Mouse (Mus musculus): ENCODE data around the gene Spdye4a. TPM values are rescaled to one million over a fixed set of nuclear protein-coding genes. Genes with fewer than 3 reads are reported as not detected.

Gene Spdye4a
- total and polyA plus RNA-seq, 3 experiments, result not detected

DNA sequence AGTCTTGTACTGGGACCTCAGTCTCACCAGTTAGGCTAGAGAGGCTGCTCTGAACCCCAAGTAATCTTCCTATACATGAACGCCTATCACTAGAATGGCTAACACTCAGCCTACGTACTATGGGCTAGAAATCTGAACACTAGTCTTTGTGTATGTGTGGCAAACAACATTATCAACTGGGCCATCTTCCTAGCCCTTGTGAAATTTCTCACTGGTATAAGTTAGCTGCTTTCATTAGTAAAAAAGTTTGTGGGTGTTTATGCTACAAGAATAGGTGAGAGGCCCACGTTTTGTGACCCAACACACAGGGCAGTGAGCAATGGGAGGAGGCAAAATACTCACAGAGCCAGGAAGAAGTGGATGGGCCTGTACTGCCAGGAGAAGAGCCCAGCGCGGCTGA lies 5.7 kb downstream of the Spdye4a start:
- TF ChIP-seq ZNF384 (IDR thresholded peaks at IDR 0.05; ENCODE audit: low read depth, low read length) (no peak), E2F4 (IDR thresholded peaks at IDR 0.05; ENCODE audit: insufficient replicate concordance, low read depth, low read length) (no peak), CHD1 (IDR thresholded peaks at IDR 0.05; ENCODE audit: low read depth, low read length) (no peak), JUN (IDR thresholded peaks at IDR 0.05; ENCODE audit: insufficient read depth, low read depth, low read length) (no peak), TCF12 (IDR thresholded peaks at IDR 0.05; ENCODE audit: low read depth, low read length) (no peak), CTCF (conservative IDR thresholded peaks at IDR 0.05 in 1 of 2, IDR thresholded peaks at IDR 0.05 in 1 of 2; ENCODE audit: low read depth in 2 of 2, low read length in 2 of 2) (no peak), SIN3A (IDR thresholded peaks at IDR 0.05; ENCODE audit: low read length) (no peak), BHLHE40 (IDR thresholded peaks at IDR 0.05; ENCODE audit: low read depth, low read length) (no peak), USF2 (conservative IDR thresholded peaks at IDR 0.05; ENCODE audit: low read depth, low read length) (no peak), MAX (IDR thresholded peaks at IDR 0.05; ENCODE audit: low read length) (no peak), JUND (conservative IDR thresholded peaks at IDR 0.05; ENCODE audit: low read depth, low read length) (no peak), RCOR1 (conservative IDR thresholded peaks at IDR 0.05; ENCODE audit: low read depth, low read length) (no peak), KAT2A (IDR thresholded peaks at IDR 0.05; ENCODE audit: insufficient replicate concordance, low read length) (no peak), ELF1 (IDR thresholded peaks at IDR 0.05; ENCODE audit: low read depth, low read length) (no peak)
- Histone ChIP-seq H3K4me1 (ENCODE audit: control insufficient read depth in 1 of 2, insufficient read depth in 2 of 2) (no peaks in the 10 kb centered on the region), H3K4me2 (ENCODE audit: insufficient read depth, low read depth, poor library complexity, severe bottlenecking) (no peak overlapping the region), H3K9ac (ENCODE audit: insufficient read depth, low read depth) (no peak overlapping the region), H3K9me3 (replicated peaks; ENCODE audit: low read length) (peaks cover 4% of the 10 kb centered on the region), H3K27me3 (replicated peaks) (peaks cover 8% of the 10 kb centered on the region), H3K4me3 (replicated peaks in 1 of 3; ENCODE audit: low read depth in 2 of 3, low read length in 2 of 3, poor library complexity in 1 of 3) (no peak overlapping the region), H3K27ac (ENCODE audit: insufficient read depth, low read depth) (no peak overlapping the region), H3K36me3 (replicated peaks in 1 of 2; ENCODE audit: control insufficient read depth in 1 of 2, insufficient read depth in 1 of 2, low read length in 1 of 2) (no peaks in the 10 kb centered on the region), H3K79me2 (replicated peaks; ENCODE audit: control insufficient read depth, extremely low read depth, insufficient read depth, poor library complexity, severe bottlenecking) (no peaks in the 10 kb centered on the region)
- DNase-seq (ENCODE audit: extremely low read depth), result no peak
- in situ Hi-C loops (cut with MboI; ENCODE audit: low pct_ligation_motif_present, low pct_unique_long_range_greater_than_20kb, low sequenced_read_pairs) (no loop called here), dilution Hi-C loops (cut with MboI; ENCODE audit: extremely low pct_ligation_motif_present, extremely low pct_unique_long_range_greater_than_20kb, low sequenced_read_pairs) (no loop called here)

DNA sequence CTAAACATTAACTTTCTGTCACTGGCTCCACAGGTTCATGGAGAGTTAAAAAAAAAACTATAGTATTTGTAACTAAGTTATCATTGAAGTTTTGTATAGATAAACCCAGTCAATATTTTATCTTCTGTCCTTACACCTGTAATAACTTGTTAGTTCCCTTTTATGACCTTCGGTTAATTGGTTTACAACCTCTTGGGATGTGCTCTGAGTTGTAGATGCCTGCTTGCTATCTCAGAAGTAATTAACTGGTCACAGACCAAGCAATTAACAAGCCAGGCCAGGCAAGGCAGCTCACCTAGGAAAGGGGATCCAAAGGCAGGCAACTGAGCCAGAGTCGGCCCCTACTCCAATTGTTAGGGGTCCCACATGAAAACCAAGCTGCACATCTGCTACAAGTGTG lies 12.9 kb downstream of the Spdye4a start:
- H3K27ac ChIP-seq (ENCODE audit: insufficient read depth, low read depth), result no peak overlapping the region
- TF ChIP-seq ETS1 (conservative IDR thresholded peaks at IDR 0.05; ENCODE audit: low read depth, low read length), result no peak
- TF ChIP-seq JUN (IDR thresholded peaks at IDR 0.05; ENCODE audit: insufficient read depth, low read depth, low read length), result no peak
- no peak for TF ChIP-seq NRF1 (IDR thresholded peaks at IDR 0.05; ENCODE audit: low read depth, low read length)
- TF ChIP-seq POLR2AphosphoS2 (IDR thresholded peaks at IDR 0.05; ENCODE audit: low read depth, low read length), result no peak
- no peak for TF ChIP-seq ELF1 (IDR thresholded peaks at IDR 0.05; ENCODE audit: low read depth, low read length)
- no peak for DNase-seq (ENCODE audit: extremely low read depth)
- H3K9me3 ChIP-seq (replicated peaks; ENCODE audit: low read length), result peaks cover 2% of the 10 kb centered on the region
- in situ Hi-C loops (cut with MboI; ENCODE audit: low pct_ligation_motif_present, low pct_unique_long_range_greater_than_20kb, low sequenced_read_pairs) (no loop called here), dilution Hi-C loops (cut with MboI; ENCODE audit: extremely low pct_ligation_motif_present, extremely low pct_unique_long_range_greater_than_20kb, low sequenced_read_pairs) (no loop called here)
- no peaks in the 10 kb centered on the region for H3K4me1 ChIP-seq (ENCODE audit: control insufficient read depth in 1 of 2, insufficient read depth in 2 of 2)
- H3K9ac ChIP-seq (ENCODE audit: insufficient read depth, low read depth), result no peak overlapping the region
- H3K36me3 ChIP-seq (replicated peaks in 1 of 2; ENCODE audit: control insufficient read depth in 1 of 2, insufficient read depth in 1 of 2, low read length in 1 of 2), result no peaks in the 10 kb centered on the region
- H3K4me3 ChIP-seq (replicated peaks in 1 of 3; ENCODE audit: low read depth in 2 of 3, low read length in 2 of 3, poor library complexity in 1 of 3), result no peak overlapping the region
- H3K79me2 ChIP-seq (replicated peaks; ENCODE audit: control insufficient read depth, extremely low read depth, insufficient read depth, poor library complexity, severe bottlenecking), result no peaks in the 10 kb centered on the region
- peaks cover 3% of the 10 kb centered on the region for H3K27me3 ChIP-seq (replicated peaks)
- H3K4me2 ChIP-seq (ENCODE audit: insufficient read depth, low read depth, poor library complexity, severe bottlenecking), result no peak overlapping the region

All from CH12.LX (cell line).